Comparison of ENCODE assay signal across 8 mouse cellular contexts in genomic region chr6:114918994-114919393, GRCm38 (mm10). TPM values are rescaled to one million over a fixed set of nuclear protein-coding genes. Genes with fewer than 3 reads are reported as not detected.
DNase-seq lines count a peak whose midpoint lies in the region; ATAC-seq and TF ChIP-seq lines count a peak whose summit lies in the region.

No protein-coding gene starts in this region.

- no peak for TF ChIP-seq POLR2A in bone marrow macrophage, adult 2 months (IDR thresholded peaks at IDR 0.05; ENCODE audit: borderline replicate concordance, low read depth, low read length)
- no peak for TF ChIP-seq POLR2A in cerebellum, adult 2 months (IDR thresholded peaks at IDR 0.05; ENCODE audit: borderline replicate concordance, insufficient read depth, low read length)

- H3K27me3 ChIP-seq in heart, embryonic 11.5 days (ENCODE audit: control insufficient read depth, insufficient read depth, low read length), result no peaks in the 10 kb centered on the region
- no peaks in the 10 kb centered on the region for H3K27me3 ChIP-seq in hindbrain, embryonic 12.5 days
- H3K27me3 ChIP-seq in midbrain, embryonic 12.5 days, result no peaks in the 10 kb centered on the region
- H3K27me3 ChIP-seq in cerebellum, adult 2 months (ENCODE audit: control insufficient read depth, insufficient read depth, low read length), result no peaks in the 10 kb centered on the region

- H3K4me3 ChIP-seq in heart, embryonic 11.5 days (ENCODE audit: low read depth, low read length), result peak overlapping the region; percentile 73
- 0 out of 2 replicates have a peak overlapping the region, but pooled peaks have one; percentile 85 for H3K4me3 ChIP-seq in bone marrow macrophage, adult 2 months (ENCODE audit: insufficient read depth, low read length)
- H3K4me3 ChIP-seq in hindbrain, embryonic 12.5 days, result peak overlapping the region; percentile 56
- H3K4me3 ChIP-seq in midbrain, embryonic 12.5 days, result peak overlapping the region; percentile 64
- H3K4me3 ChIP-seq in cerebellum, adult 2 months (replicated peaks; ENCODE audit: insufficient read depth, low read depth, low read length), result no peak overlapping the region

- no peaks in the 10 kb centered on the region for H3K9me3 ChIP-seq in heart, embryonic 11.5 days (replicated peaks; ENCODE audit: control insufficient read depth, low read length)
- H3K9me3 ChIP-seq in hindbrain, embryonic 12.5 days (replicated peaks), result no peaks in the 10 kb centered on the region
- H3K9me3 ChIP-seq in midbrain, embryonic 12.5 days, result no peaks in the 10 kb centered on the region

- no peak for DNase-seq in heart, postnatal 25 days (ENCODE audit: low spot score)
- DNase-seq in cerebellum, adult 2 months, result no peak
- no peak for DNase-seq in testis, postnatal 14 days (ENCODE audit: low spot score)

- intact Hi-C loops in heart, postnatal 25 days (cut with DNase I), result no loop called here

- 83% methylated on average over 9 of the region's 9 CpGs for WGBS in heart, embryonic 11.5 days (ENCODE audit: insufficient replicate concordance)
- 80% methylated on average over 9 of the region's 9 CpGs for WGBS in hindbrain, embryonic 12.5 days
- WGBS in midbrain, embryonic 12.5 days, result 85% methylated on average over 9 of the region's 9 CpGs
- WGBS in cerebellum, adult 2 months, result 77% methylated on average over 9 of the region's 9 CpGs

- H3K36me3 ChIP-seq in heart, embryonic 11.5 days (ENCODE audit: control insufficient read depth, insufficient read depth, low read length), result no peaks in the 10 kb centered on the region
- no peaks in the 10 kb centered on the region for H3K36me3 ChIP-seq in hindbrain, embryonic 12.5 days
- H3K36me3 ChIP-seq in midbrain, embryonic 12.5 days, result no peaks in the 10 kb centered on the region

- H3K4me2 ChIP-seq in heart, embryonic 11.5 days, result peak overlapping the region; percentile 67
- H3K4me2 ChIP-seq in hindbrain, embryonic 12.5 days (replicated peaks), result peak overlapping the region; percentile 53
- peak overlapping the region; percentile 75 for H3K4me2 ChIP-seq in midbrain, embryonic 12.5 days (replicated peaks)

- H3K27ac ChIP-seq in heart, embryonic 11.5 days (ENCODE audit: low read depth, low read length), result 0 out of 2 replicates have a peak overlapping the region, but pooled peaks have one; percentile 37
- H3K27ac ChIP-seq in bone marrow macrophage, adult 2 months (ENCODE audit: insufficient read depth, low read depth, low read length), result no peak overlapping the region
- H3K27ac ChIP-seq in hindbrain, embryonic 12.5 days, result no peak overlapping the region
- H3K27ac ChIP-seq in midbrain, embryonic 12.5 days (replicated peaks), result no peak overlapping the region
- no peak overlapping the region for H3K27ac ChIP-seq in cerebellum, adult 2 months (ENCODE audit: insufficient read depth, low read length)

- peaks cover 56% of the 10 kb centered on the region for H3K4me1 ChIP-seq in heart, embryonic 11.5 days (ENCODE audit: control insufficient read depth, insufficient read depth, low read length)
- H3K4me1 ChIP-seq in bone marrow macrophage, adult 2 months (ENCODE audit: control insufficient read depth, insufficient read depth, low read length), result peaks cover 48% of the 10 kb centered on the region
- H3K4me1 ChIP-seq in hindbrain, embryonic 12.5 days, result peaks cover 57% of the 10 kb centered on the region
- H3K4me1 ChIP-seq in midbrain, embryonic 12.5 days, result peaks cover 64% of the 10 kb centered on the region
- no peaks in the 10 kb centered on the region; the same call in 1 of the 2 replicates for H3K4me1 ChIP-seq in cerebellum, adult 2 months (ENCODE audit: control insufficient read depth, insufficient read depth, low read length)

- peak overlapping the region; percentile 97 for H3K9ac ChIP-seq in heart, embryonic 11.5 days (ENCODE audit: low read depth, low read length)
- peak overlapping the region; percentile 83 for H3K9ac ChIP-seq in hindbrain, embryonic 12.5 days
- H3K9ac ChIP-seq in midbrain, embryonic 12.5 days (replicated peaks), result peak overlapping the region; percentile 71; the same call in 1 of the 2 replicates

- TF ChIP-seq CTCF in bone marrow macrophage, adult 2 months (IDR thresholded peaks at IDR 0.05; ENCODE audit: low read depth, low read length), result no peak
- TF ChIP-seq CTCF in cerebellum, adult 2 months (IDR thresholded peaks at IDR 0.05; ENCODE audit: borderline replicate concordance, insufficient read depth, low read depth, low read length), result no peak

- ATAC-seq in heart, embryonic 11.5 days (replicated peaks; ENCODE audit: insufficient number of reproducible peaks, low FRiP score, low TSS enrichment), result no peak
- no peak for ATAC-seq in hindbrain, embryonic 12.5 days (ENCODE audit: low FRiP score)
- no peak for ATAC-seq in midbrain, embryonic 12.5 days (ENCODE audit: low FRiP score, low read depth)
- ATAC-seq in granulocyte monocyte progenitor cell, adult 5-6 weeks (replicated peaks; ENCODE audit: poor library complexity, severe bottlenecking), result no peak

RNA-seq across cellular contexts. Expression of gene Vgll4, which starts 50.8 kb away (rescaled TPM):
- 49.1 and 51.6 TPM in 2 replicates for polyA plus RNA-seq in heart, embryonic 11.5 days (2014; fragmentation: Nextera tagmentation; extraction: Ambion mirVana)
- total RNA-seq in heart, postnatal 25 days (2021), result 10 to 100 TPM; 24.3 to 24.9 TPM
- polyA plus RNA-seq in bone marrow macrophage, adult 2 months (2012; ENCODE audit: insufficient read depth, insufficient read length, missing spikeins), result 30.3 and 39.5 TPM in 2 replicates
- 94.2 and 94.3 TPM in 2 replicates for polyA plus RNA-seq in hindbrain, embryonic 12.5 days (2016; fragmentation: Nextera tagmentation; extraction: Ambion mirVana)
- polyA plus RNA-seq in midbrain, embryonic 12.5 days (2016; fragmentation: Nextera tagmentation; extraction: Ambion mirVana), result 79.2 and 85.6 TPM in 2 replicates
- 22.3 and 23.9 TPM in 2 replicates for polyA plus RNA-seq in cerebellum, adult 2 months (2012; rRNA removed)
- 14.0 and 16.5 TPM in 2 replicates for total RNA-seq in granulocyte monocyte progenitor cell, adult 5-6 weeks (2014; fragmentation: Nextera tagmentation)
- total RNA-seq in granulocyte monocyte progenitor cell, adult 5-6 weeks (2017), result 16.9 and 22.8 TPM in 2 replicates
